Mouse (Mus musculus) kidney, postnatal 10 days (tissue): ENCODE data around the gene Slc12a7.
"Not testable (repeated sequence)": the region's sequence is repeated elsewhere in the genome, so short reads cannot be mapped to it uniquely, and the experiment has no call there.

Experiments
- DNase-seq: peaks from one replicate; pipeline ENCODE4 v3.0.0; 2021; ENCODE audit warnings: mixed read lengths

Gene Slc12a7

DNA sequence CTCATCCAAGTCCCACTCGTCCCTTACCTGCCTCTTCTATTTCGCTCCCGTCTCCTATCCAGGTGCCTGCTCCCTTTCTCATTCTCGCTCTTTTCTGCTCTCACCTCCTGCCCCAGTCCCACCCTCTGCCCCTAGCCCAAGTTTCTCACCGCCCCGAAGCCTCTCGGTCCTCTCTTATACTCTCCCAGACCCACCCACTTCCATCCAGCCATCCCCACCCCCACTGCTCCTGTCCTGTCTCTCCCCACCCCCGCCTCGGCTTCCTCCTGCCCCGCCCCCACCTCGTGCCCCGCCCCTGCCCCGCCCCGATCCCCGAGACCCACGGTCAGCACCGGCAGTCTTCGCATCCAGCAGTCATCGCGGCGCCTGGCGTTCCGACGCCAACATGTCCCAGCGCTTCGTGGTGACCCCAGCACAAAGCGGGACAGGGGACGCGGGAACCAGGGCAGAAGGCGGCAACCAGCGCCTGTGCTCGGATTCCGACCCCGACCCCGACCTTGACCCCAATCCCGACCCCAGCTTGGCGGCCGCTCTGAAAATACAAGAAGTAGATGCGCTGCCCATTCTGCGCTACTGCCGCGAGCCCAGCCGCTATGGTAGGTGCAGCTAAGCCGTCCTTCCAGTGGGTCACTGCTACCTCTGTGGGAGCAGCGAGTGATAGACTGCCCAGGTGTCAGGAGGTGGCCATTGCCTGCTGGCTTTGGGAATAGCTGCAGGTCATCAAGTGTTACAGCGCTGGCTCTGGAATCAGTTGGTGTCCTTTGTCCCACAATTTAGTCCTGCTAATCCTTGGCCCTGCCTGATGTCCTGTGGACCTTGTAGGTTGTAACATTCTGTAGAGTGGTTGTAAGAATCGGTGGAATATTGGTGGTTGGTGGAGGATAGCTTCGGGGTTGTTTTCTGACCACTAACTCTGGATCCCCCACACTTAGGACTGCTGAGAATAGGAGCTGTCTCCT is at the start of gene Slc12a7:
TSS of gene Slc12a7 (plus strand) at position 353 of the 959 bp plus-strand sequence.
- peak; percentile 71 for DNase-seq

DNA sequence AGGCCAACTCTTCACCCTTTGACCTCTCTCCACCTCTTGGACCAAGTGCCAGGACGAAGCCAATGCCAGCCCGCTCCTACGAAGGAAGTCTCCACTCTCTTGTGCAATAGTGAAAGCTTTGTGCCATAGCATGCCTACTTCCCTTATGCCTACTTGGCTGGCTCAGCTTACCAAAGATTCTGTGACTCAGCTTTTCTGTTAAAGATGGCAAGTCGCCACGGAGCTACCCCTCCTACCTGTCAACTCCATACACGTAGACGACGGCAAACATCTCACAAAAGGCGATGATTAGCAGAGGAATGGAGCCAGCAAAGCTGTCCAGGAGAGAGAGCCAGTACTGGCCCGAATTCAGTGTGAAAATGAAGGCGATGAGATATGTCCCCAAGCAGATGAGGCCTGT is 49.2 kb upstream of the Slc12a7 start:
- no peak for DNase-seq

DNA sequence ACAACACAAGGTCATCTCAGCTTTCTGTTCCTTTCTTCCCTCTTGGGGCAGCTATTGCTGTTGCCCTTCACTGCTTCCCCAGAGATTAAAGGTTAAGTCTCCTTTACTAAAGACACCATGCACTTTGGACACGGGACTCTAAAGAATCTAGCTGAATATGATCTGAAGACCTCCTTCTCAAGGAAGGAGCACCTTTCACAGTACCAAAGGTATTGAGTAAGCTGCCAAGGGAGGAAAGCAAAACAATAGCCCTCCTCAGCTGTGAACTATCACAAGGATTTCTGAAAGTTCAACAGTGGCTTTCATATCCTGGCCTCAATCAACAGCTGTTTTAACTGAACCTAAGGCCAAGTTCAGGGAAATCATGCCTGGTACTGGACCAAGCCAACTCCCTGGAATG is 48.5 kb upstream of the Slc12a7 start:
- no peak for DNase-seq

DNA sequence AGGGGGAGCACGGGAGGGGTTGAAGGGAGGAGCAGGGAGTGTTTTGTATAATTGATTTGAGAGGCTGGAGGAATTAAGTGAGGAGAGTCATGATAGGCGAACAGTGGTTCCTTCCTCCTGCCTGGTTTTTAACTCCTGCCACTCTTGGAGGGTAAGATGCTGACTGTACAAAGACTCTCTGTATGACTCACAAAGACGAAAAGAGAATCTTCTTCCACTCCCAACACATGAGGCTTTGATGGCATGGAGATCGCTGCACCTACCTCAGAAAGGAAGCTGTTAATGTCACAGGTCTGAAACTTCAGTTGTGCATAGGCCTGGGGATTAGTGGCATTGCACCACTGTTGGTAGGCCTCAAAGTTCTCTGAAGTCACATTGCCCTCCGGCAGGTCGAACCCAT is 47.4 kb upstream of the Slc12a7 start:
- DNase-seq: no peak

DNA sequence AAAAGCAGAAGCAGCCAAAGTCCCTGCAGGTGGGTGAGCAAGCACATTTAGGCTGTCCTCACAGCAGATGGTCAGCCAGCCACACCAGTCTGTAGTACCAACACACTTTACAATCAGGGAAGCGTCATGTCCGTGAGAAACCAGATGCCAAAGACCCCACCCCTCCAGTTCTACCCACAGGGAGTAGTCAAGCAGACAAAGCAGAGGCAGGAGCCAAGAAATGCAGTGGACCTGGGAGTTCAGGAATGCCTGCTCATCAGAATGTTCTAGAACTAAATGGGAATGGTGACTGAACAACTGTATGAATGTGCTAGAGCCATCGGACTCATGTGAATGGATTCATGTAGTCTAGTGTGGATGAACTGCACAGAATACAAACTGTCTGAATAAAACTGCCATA is 45.3 kb upstream of the Slc12a7 start:
- DNase-seq: peak; percentile 27

DNA sequence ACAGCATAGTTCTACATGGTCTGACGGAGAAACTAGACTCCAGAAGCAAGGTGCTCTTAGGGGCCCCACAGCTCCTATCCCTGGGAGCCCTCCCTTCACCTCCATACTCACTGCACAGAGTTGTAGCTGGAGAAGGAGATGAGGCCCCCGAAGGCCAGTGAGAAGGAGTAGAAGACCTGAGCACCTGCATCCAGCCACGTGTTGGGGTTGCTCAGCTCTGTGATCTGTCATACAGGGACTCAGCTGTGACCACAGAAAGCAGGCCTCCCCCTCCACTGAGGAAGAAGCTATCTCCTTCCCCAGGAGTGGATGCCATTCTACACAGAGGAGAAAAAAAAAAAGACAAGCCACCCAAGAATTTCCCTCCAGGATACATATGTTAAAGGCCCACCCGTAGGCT is 44.0 kb upstream of the Slc12a7 start:
- DNase-seq: no peak

DNA sequence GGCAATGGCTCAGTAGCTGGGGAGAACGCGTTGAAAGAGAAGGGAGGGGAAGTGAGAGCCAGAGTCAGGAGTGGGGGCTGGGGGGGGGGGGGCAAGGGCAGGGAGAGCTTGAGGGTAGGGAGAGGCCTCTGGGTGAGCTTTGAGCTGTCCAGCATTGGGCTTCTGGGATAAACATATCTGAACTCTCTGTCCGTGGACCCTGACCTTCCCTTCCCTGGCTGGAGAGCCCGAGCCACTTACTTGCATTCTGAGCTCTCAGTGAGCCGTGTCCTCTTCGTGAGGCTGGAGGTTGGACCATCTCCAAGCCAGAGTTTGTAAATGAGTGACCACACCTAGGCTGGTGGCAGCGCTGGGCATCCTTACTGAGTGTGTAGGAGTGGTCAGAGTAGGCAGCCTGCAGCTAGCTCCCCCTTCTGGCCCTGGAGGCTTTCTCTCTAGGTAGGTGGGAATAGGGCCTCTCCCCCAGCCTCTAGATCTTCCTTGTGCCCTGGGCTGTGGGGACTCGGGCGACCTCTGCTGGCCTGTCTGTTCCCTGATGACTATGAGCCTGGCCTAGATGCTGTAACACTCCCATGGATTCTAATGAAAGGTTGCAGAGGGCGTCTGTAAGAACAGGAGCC is 40.5 kb upstream of the Slc12a7 start:
- DNase-seq: peak; percentile 92

DNA sequence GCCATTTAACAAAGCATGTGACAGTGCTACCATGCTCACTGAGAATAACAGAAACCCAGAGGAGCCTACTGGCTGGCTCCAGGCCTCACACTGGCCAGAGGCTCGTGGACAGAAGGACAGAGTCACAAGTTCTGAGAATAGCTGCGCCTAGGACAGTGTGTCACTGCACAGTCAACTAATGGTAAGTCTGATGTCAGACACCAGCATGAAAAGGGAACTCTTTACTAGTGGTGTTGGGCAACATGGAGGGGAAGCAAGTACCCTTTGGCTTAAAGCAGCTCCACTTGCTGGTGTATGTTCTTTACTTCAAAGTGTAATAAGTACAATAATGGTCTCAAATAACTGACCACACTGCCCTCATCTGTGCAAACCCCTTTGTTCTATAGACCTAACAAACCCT is 39.6 kb upstream of the Slc12a7 start:
- no peak for DNase-seq

DNA sequence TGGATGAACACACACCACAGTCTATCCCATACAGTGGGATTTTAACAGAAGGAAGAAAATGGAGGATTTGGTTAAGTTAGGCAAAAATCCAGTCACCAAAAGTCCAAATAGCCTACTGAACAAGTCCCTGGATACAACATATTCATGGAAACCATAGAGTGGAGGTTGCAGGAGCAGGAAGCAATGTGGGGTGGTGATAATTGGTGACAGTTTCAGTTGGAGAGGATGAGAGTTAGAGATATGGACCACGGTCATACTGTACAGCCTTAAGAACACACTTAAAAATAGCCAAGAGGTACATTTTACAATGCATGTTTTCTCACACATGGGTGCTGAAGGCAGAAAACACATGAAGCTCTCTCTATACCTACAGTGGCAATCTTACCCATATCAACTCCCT is 37.9 kb upstream of the Slc12a7 start:
- no peak for DNase-seq

DNA sequence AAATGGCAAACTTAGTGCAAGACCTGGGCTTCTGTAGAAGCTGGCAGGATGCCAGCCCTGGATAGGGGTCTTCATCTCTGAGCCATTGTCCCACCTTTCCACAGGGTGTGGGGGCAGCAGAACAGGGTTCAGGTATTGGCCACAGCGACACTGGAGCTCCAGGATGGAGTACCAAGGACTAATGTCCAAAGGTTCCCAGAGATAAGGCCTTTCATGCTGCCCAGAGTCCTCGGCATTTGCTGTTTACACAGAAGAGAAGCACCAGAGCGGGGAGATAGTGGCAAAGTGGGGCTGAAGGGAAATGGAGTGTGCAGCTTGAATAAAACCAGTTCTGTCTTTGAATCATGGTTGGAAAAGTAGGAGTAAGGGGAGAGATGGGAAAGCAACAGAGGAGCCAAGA is 36.4 kb upstream of the Slc12a7 start:
- no peak for DNase-seq

DNA sequence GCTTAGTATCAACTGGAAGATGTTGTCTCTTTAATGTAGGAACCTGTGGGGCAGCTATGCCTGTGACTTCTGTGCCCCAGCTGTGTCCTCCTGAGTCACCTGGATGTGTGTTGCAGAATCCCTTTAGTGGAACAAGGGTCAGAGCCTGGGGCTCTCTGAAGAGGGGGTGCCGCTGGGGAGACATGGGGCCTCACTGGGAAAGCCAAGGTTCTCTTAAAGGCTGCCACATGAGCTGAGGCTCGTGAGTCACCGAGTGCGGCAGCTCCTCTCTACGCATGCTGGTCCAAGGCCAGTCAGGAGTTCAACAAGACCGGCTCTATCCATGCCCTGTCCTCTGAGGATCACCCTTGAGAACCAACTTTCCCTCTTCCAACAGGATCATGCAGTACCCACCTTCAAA is 33.2 kb upstream of the Slc12a7 start:
- no peak for DNase-seq

DNA sequence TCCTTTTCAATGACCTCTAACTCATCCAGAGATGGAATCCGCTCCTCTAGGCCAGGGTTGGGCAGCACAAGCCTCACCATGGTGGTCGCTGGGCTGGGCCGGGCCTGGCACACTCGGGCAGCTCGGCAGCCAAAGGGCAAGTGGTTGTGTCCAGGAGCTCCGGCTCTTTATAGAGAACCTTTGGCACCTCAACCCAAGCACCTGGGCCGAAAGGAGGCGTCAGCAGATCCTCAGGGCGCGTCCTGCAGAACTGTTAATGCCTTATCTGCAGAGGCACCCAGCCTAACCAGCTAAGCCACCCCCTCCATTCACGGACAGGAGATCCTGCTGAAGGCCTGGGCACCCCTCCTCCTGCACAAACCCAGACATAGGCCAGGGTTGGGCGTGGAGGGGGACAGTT is 32.3 kb upstream of the Slc12a7 start:
- DNase-seq: peak; percentile 62

DNA sequence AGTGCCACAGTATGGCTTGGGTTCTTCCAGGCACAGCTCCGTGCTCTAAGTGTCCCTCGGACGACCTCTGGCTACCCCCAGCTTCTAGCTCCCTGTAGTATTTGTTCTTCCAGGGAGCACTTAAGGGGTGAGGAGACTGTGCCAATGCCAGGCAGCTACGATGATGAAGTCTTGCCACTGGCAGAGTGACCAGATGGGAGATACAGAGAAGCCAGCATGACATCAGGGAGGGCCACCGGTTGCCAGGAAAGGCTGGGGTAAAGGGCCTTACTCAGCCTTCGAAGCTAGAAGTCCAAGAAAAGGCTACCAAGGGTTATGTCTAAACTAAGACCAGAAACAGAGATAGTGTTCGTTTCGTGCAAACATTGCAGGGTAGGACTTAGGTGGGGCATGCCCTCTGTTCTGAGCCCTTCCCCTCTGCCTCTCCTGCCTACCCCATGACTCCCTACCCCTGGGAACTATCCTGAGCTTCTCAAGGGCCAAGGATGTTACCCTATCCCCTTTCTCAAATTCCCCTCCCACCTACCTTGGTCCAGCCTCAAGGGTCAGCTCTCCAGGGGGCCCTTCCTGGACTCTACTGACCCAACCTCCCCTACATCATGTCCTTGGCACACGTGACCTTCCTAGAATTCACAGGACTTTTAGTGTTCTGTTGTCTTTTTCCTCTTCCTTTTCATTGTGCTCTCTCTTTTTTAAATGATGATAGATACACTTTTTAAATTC is 31.6 kb upstream of the Slc12a7 start:
- DNase-seq: no peak

DNA sequence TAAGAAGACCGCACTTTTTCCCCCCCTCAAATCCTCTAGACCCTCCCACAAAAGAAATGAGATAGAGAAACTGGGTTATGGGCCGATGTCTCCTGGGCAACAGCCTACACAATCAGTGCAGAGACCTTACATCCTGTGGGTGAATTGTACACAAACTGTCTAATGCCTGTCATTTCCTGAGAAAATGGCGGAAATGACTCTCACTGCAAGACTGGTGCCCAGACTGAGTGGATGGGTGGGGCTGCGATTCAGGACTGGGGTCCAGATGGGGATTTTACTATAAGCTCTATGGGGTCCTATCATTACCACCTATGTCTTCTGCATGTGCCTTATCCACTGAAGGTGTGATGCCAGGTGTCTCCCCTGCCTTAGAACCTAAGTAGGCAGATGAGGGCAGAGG is 30.1 kb upstream of the Slc12a7 start:
- no peak for DNase-seq

DNA sequence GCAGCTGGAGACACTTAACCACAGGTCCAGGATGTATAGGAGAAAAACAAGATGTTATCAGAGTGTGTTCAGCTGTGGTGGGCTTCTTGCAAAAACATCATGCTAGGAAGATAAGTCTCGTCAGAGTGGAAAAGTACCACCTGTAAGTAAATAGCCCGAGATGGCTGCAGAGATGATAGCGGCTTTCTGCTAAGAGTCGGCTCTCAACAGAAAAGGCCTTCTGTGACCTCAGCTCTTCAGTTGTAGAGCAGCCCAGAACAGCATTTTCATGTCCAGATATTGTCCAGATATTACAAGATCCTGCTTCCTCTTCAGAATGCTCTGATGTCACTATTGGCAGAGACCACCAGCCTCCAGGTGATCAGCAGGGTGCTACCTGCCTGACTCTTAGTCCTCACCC is 29.4 kb upstream of the Slc12a7 start:
- not testable (repeated sequence) for DNase-seq

DNA sequence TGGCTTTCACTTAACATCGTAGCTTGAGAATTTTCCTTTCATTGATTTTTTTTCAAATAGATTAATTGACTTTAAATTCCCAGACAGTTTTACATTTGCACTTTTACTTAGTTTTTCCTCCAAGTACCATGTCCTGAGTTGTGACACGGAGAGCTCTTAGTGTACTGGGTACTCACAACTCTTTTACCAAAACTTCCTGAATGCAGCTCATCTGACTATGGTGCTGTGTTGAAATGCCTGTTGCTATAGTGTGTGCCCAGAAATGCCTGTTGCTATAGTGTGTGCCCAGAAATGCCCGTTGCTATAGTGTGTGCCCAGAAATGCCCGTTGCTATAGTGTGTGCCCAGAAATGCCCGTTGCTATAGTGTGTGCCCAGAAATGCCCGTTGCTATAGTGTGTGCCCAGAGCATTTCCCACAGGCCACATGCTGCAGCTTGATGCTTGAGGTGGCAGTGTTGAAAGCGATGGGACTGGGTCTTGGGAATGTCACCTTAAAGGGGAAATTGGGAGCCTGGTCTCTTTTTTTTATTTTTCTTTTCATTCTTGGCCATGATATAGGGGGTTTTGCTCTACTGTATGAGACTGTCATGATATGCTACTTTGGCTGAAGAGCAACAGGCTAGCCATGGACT is 28.1 kb upstream of the Slc12a7 start, which contains the start of gene Slc6a19:
TSS of gene Slc6a19 (minus strand) at position 172 of the 632 bp plus-strand sequence.
- no peak for DNase-seq

DNA sequence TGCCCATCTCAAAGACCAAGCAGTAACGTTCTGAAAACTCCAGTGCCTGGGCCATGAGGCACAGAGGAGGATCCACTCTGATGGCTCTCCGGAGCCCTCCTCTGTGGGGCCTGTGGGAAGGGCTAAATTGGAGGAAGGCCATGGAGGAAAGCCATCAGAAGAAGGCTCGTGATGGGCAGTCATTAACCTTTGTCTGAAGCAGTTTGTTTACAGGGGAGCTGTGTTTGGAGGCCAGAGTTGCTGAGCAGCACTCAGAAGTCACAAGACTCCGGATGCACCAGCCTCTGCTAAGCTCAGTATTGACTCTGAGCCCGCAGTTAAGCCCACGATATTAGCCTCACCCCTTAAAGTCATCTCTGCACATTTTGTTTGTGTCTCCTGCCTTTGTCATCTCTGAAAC is 23.4 kb upstream of the Slc12a7 start:
- DNase-seq: peak; percentile 48

DNA sequence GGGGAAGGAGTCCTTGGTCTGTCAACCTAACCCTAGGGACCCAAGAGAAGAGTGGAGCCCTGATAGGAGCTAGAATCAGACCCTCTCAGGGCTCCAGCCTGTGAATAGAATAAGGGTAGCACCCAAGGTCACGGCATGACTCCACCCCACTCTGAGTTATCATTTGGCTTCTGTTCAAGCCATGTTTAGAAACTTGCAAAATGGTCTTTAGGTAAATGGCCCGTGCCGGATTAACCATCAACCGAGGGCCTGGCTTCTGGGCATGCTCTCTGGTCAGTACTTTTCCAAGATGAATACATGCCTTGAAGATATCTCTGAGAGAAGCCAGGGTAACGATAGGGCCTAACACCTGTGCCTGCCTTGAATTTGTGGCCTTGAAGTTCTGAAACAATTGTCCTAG is 21.7 kb upstream of the Slc12a7 start:
- DNase-seq: peak; percentile 54

DNA sequence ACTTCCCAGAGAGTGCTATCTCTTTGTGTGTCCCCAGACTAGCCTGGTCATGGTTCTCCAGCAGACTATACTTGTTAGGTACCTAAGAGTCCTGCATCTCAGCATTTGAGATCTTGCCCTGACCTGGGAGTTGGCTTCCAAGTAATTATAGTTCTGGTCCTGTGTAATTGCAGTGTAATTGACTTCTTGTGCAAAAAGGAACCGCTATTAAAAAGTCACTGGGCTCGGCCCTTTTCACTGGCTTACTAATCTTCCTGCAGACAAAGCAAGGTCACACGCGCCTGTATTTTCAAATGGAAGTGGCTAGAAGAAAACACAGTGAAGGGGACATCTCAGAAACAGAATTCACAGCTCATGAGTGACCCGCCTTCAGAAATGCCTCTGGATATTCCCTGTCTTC is 21.1 kb upstream of the Slc12a7 start:
- no peak for DNase-seq

DNA sequence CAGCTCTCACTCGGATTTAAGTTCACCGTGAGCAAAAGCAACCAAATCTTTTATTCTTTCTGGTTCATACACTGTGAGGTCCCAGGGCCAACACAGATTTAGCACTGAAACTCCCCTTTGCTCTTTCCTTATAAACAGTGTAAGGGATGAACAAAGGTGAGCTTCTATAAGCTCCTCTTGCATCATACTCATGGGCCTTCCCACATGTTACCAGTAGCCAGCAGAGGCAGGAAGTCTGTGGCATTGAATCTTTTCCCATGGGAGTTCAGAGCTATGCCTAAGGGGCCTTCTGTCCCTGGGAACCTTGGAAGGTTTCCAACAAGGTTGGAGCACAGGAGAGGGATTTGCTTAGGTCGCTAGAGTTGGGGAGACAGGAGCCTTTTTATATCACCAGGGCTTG is 20.7 kb upstream of the Slc12a7 start:
- no peak for DNase-seq

DNA sequence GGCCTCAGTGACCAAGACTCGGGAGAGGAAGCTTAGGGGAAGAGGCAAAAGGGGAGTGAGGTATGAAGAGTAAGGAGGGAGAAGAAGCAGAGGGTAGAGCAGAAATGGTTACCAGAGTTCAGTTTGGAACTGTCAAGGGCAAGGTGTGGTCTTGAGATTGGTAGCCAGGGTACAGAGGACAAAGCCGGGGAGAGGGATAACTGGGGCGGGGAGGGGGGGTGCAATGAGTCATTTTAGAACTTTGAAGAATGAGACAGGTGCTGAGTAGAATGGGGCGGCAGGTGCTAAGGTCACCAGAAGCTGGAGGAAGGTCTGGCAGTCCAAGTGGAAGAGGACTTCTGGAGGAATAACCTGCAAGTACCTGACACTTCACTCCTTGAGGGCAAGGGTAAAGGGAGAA is 19.7 kb upstream of the Slc12a7 start:
- no peak for DNase-seq

DNA sequence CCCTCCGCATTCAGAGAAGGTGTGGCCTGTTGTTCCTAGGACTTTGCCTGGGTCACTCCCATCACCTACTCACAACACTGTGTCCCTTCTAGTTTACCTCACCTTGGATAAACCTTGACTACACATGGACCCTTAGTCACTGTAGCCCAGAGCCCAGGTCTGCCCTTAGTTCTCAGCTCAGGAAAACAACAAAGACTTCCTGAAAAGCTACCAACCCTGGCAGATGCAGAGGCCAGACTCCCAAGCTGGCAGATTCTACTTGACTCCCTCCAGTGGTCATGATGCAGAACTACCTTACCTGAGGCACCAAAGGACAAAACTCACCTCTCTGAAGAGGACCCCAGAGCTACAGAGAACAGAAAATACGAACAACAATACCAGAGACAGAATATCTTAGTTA is 18.9 kb upstream of the Slc12a7 start:
- DNase-seq: peak; percentile 35

DNA sequence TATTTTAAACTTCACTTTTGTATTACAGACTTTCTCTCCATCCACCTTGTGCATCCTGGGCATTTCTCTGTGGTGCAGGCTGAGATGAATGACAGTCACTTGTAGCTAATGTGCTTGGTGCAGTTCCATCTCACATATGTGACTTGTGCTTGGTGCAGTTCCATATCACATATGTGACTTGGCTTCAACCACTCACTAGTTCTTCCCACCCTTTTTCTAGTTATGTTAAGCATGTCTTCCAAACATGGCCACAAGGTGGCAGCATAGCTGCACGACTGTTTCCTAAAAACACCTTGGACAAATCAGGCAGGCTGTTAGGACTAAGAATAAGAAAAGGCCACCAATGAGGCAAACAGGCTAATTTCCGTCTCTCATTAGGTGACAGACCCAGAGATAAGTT is 14.7 kb upstream of the Slc12a7 start:
- DNase-seq: peak; percentile 92
